Mouse (Mus musculus) thymus, adult 2 months (tissue): ENCODE results near the gene Hoxc13.

Experiments
- CTCF ChIP-seq: fragments of 200-500 bp; IDR thresholded peaks from 2 replicates; pipeline ENCODE4 v1.5.1; 2012; ENCODE audit warnings: mild to moderate bottlenecking, control low read depth, low read length, moderate library complexity, borderline replicate concordance; ENCODE audit not compliant: control insufficient read depth, poor library complexity, insufficient read depth; ENCODE audit errors: extremely low read depth
- POLR2A ChIP-seq: fragments of 200-500 bp; IDR thresholded peaks from 2 replicates; pipeline ENCODE4 v1.6.1; 2012; ENCODE audit warnings: mild to moderate bottlenecking, low read length, control low read depth, moderate library complexity; ENCODE audit not compliant: control insufficient read depth, poor library complexity, insufficient read depth; ENCODE audit errors: extremely low read depth

DNA sequence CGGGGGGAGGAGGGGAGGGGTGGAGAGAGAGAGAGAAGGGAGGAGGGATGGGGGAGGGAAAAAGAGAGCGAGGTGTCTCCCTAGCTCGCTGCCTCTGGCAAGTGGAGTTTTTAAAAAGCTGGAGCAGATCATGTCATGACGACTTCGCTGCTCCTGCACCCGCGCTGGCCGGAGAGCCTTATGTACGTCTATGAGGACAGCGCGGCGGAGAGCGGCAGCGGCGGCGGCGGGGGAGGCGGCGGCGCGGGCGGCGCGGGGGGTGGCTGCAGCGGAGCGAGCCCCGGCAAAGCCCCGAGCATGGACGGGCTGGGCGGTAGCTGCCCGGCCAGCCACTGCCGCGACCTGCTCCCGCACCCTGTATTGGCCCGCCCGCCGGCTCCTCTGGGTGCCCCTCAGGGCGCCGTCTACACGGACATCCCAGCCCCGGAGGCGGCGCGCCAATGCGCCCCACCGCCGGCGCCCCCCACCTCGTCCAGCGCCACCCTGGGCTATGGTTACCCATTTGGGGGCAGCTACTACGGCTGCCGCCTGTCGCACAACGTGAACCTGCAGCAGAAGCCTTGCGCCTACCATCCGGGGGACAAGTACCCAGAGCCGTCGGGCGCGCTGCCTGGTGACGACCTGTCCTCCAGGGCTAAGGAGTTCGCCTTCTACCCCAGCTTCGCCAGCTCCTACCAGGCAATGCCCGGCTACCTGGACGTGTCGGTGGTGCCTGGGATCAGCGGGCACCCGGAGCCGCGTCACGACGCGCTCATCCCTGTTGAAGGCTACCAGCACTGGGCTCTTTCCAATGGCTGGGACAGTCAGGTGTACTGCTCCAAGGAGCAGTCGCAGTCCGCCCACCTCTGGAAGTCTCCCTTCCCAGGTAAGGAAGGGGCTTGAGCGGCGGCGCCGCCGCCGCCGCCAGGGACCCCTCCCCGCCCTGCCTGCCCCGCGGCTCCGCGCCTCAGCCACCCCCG, at the start of gene Hoxc13:
- no peak for TF ChIP-seq CTCF
- no peak for TF ChIP-seq POLR2A
